Mouse (Mus musculus): Measurements from ENCODE around the gene Jam2. TPM values are rescaled to one million over a fixed set of nuclear protein-coding genes. Genes with fewer than 3 reads are reported as not detected.
A peak's percentile ranks its signal among the peaks of the same experiment; 100 is the strongest.

Gene Jam2
- total RNA-seq (2021): 10 to 100 TPM; 20.1 TPM
- long read RNA-seq, experiment 1, partial matches to known transcripts: 0 of 3 reads
- long read RNA-seq, experiment 1, other reads (novel, unspliced or antisense): 3 of 3 reads
- long read RNA-seq, experiment 2, partial matches to known transcripts: 0 of 2 reads
- long read RNA-seq, experiment 2, other reads (novel, unspliced or antisense): 2 of 2 reads

GRCm38 (mm10) chr16:84774003-84774703, at the start of gene Jam2:
TSS of gene Jam2 (plus strand) at chr16:84774123.
- DNase-seq: peak; percentile 63

GRCm38 (mm10) chr16:84734806-84735165, 39.1 kb upstream of the Jam2 start:
- no peak for DNase-seq

DNA sequence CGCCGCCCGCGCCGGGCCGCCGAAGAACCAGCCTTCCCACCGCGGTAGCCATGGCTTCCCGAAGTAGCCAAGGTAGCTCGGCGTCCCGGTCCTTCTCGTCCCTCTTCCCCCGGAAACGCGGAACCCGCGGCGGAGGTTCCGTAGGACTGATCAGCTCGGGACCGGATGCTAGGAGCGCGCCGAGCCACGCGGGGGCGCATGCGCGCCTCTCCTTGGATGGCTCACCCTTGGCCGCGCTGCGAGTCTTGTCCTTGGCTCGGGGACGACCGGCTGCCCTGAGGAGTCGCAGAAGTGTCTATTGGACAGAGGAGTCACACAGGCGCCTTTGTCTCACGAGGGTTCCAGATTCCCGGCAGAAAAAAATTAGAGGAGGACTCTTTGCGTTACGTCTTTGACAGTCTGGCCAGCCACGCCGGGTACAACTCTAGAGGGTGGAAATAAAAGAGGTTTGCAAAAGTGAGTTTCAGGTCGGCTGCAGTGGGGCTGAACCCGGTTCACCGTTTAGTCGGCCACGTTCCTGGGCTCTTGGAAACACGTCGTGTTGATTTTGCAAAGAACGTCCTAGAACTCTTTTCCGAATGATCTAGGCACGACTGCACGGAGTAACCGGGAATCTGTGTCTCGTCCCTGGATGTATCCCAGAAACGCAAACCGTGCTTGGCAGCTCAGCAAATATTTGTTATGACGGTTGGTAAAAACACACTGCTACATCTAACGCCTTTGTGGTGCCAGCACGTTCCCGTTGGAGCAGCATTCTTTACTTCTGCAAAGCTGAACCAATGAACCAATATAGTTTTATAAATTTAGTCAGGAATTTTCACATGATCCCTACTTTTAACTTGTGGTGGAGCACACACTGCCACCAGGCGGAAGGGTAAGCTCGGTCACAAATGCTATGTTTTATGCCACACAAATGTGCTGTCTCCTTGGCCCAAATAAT, 38.5 kb upstream of the Jam2 start, which contains the start of gene Mrpl39:
Gene Mrpl39 (minus strand): TSS at position 577 of the 940 bp plus-strand sequence.
- peak; percentile 99 for DNase-seq

DNA sequence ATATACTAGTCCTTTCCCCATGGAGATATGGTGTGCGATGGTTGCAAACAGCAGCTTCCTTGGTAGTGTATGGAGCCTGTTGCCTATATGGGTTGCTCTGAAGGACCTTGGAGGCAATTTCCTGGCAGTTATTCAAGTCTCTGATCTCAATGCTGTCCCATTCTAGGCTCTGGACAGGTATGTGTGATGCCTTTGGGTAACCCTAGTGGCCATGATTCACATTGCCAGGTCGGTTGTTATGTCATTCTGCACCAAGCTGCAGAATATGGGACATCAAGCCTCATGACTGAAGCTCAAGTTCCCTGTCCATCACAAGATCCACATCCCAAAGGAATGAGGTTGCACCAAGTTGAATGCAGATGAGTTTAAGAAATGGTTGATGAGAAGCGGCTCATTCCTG, 36.6 kb upstream of the Jam2 start:
- no peak for DNase-seq

GRCm38 (mm10) chr16:84744703-84745490, 29.0 kb upstream of the Jam2 start:
- no peak for DNase-seq

GRCm38 (mm10) chr16:84745721-84746306, 28.1 kb upstream of the Jam2 start:
- DNase-seq: no peak

DNA sequence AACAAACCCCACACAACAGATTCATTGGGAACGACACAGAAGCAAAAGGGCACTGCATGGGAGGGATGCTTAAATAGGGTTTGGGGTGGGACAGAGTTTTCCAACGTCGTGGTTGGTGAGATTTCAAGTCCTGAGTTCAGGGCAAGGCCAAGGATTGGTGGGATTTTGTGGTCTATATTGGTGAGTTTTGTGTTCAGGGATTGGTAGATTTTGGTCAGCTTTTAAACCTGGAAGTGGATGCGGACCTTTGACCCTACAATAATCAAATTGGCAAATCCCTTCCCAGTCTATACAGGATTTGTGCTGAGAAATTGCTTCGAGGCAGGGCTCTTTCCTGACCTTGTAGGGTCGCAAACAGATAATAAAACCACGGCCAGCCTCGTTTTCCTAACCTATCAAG, 6.0 kb upstream of the Jam2 start:
- DNase-seq: no peak

DNA sequence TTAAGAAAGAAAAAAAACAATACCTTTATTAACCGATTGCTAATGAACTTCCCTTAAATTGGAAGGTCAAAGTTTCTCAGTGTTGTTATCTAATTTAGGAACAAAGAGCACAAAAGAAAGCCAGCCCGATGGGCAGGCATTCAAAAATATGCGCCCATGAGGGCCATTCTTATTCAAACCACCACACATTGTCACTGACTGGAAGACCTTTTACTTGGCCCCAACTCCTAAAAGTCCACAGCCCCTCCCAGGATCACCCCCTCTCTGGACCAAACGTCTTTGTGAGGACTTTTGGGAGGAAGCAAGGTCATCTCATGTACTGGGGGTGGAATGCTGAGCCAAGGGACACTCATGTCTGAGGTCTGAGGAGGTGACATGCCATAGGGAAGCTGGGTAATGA, 4.7 kb upstream of the Jam2 start:
- DNase-seq: no peak

DNA sequence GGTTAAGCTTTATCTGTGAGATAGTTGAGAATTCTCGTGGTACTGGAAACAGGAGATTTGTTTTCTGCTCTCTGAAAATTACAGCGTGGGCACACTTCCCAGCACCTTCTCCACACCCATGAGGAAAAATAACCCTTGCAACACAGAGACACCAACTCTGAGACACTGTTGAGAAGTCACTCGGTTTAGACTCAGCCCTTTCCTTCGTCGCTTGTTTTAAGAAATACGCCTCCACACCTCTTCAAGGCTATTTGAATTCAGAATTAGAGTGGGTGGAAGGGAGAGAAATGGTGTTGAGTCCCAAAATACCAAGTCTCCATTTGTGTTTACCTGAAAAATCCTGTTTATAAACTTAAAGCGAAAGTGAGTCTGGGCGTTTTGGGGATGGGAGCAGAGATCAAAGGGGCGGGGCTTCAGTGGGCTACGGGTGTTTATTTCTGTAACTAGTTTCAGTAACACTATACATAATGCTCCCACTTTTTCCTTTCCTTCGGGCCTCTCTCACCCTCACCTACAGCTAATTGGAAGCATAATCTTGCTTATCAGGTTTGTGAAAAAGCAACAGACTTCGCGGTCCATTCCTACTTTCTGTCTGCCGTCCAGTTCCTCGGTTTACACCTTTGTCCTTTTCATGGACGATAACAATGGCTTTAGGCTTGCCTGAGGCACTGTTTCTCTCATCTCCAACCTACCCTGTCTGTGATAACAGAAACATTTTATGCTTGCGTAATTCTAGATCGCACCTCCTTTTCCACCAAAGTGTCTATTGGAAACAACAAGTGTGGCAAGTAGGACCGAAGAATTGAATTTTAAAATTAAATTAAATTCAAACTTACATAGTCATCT, 4.1 kb upstream of the Jam2 start:
- no peak for DNase-seq

DNA sequence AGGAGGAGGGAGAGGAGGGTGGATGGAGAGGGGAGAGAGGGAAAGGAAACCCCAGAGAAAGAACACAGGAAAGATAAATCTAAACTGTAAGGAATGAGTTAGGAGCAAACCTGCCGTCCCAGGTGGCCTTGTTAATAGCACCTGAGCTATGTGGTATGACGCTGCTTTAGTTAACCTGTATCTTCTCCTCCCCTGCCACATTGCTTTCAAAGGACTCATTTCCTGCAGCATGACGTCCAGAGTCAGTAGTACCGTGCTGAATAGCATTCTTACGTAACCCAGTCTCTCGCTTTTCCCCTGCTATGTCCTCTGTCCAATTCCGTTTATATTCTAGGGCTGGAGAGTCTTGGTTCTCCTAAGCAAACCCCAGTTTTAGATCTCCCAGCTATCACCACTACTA, 3.0 kb upstream of the Jam2 start:
- DNase-seq: no peak

DNA sequence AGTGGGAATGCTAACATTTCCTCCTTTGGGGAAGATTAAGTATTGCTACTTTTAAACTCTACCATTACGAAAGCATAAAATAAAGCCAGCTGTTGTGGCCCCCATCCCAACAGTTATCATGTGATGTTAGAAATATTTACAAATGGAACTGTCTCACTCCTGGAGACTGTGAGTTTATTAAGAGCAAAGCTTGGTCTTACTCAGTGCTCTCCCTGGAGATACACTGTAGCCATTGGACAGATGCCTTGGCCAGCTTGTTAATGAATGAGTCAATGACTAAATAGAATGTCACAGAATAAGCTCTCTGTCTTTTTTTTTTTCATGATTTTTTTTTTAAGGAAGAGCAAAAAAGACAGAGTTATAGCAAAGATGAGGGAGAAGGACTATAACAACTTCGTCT, 2.5 kb upstream of the Jam2 start:
- DNase-seq: peak; percentile 7

DNA sequence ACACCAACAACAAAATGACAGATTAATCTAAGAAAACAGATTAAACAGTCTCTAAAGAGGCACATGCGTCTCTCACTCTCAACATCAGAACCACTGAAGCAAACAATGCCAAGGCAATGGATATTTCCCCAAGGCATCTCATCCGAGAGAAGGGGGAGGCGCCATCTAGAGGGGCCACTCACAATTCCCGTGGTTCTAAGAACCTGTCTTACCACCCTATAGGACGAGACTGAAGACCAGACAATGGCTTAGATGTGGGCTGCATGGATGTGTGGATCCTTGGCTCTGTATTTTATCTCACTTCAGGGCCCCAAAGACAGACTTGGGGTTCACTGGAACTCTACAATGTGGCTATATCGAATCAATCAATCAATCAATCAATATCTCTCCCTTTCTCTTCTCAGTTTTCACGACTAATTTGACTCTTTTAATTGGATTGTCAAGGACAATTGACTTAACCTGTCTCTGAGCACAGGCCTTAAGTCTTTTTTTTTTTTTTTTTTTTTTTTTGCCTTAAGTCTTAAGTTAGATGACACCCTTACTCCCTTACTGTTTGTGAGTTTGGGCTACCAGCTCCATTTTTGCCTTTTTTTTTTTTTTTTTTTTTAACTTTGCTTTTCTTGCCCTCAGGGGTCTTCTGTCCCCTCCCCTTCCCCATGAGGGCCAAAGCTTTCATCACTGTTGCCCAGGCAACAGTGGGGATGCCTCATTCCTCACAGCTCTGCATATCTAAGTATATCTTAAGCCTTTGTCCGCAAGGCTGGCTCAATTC, 1.2 kb upstream of the Jam2 start:
- DNase-seq: no peak

DNA sequence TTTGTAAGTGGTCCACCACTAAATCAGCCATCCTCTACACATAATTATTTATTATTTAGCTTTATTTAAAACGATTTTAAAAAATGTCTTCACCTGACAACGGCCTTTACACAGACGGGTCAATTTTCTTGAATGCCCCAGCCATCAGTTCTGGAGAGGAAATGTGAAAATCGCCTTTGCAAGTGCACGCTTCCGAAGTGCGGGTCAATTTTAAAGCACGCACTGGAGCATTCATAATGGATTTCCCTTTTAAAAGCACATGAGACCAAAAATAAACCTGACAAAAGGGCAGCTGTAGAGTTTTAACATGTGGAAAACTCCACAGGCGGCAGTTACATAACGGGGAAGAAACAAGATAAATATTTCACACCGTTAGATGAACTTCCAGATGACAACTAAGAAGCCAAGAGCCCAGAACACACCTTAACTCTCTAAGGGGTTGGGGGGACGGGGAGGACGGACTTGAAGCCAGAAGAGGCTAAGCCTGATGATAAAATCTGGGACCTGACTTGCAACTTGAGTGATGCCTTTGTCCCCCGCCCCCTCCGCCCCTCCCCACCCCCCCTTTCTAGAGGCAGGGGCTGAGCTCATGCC, 558 bp upstream of the Jam2 start:
- DNase-seq: no peak

- DNase-seq: peak; percentile 66
Observed at GRCm38 (mm10) chr16:84774761-84775231, 873 bp downstream of the Jam2 start.

DNA sequence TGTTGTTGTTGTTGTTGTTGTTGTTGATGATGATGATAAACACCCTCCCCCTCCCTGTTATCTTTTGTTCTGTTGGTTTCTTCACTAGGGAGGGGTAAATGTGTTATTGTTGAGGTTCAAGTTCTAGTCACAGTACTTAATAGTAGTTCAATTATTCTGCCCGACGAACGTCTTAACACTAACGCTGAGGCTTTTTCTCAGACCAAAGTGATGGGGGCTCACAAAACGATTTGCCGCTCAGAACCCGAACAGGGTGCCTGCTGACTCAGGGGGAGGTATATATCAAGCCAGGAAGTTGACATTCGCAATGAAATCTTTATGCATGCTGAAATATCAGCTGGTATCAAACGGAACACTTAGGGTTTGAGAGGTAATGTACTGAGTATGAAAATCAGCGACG, 1.4 kb downstream of the Jam2 start:
- DNase-seq: no peak

- no peak for DNase-seq
Observed at GRCm38 (mm10) chr16:84776089-84776784, 2.3 kb downstream of the Jam2 start.

DNA sequence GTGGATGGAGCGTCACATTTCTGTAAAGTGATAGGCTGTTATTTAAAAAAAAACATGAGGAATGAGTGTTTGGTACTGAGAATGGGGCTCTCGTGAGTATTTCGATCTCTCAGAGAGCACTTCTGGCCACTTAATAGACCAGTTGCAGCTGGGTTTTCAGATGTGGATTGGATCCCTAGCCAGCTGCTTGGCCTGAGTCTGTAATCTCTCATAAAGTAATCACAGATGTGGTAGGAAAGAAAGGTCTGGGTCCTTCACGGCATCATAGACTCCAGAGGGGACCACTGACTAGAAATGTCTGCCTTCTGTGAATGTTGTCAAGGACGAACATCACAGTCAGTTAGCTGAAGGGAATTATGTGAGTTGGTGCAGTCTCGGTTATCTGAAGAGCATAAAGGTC, 4.5 kb downstream of the Jam2 start:
- no peak for DNase-seq

DNA sequence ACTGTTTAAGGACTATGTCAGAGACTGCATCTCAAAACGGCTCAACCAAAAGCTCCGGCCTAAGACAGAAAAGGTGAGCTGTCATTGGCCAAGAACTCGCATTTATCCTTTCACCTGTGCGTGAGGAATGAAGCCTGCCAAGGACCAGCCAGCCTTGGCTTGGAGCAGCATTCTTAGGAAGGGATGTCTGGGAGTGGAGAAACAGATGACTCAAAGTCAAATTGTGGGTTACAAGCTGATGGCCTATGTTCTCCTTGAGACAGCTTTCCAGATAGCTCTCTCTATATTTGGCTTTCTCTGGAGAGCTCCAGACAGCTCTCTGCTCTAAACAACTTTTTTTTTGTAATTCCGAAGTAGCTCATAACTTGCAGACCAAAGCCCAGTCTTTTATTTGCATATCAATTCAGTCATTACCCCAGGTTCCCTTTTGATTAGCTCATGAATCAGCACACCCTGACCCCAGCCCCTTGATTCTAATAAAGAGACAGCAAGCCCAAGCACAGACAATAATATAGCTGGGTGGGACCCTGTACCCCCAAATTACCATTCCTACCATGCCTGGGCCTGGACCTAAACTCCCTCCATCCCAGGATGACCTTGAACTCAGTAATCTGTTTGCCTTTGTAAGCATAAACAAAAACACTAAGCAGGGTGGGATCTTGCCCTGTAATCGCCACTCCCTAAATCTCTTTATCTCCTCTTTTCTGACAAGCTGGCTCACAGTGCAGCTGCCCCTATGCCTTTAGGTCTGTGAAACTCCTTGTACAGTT, 5.1 kb downstream of the Jam2 start:
- DNase-seq: no peak
